Mouse (Mus musculus): ENCODE results near the gene Gm11060. TPM values are rescaled to one million over a fixed set of nuclear protein-coding genes. Genes with fewer than 3 reads are reported as not detected.

The Gm11060 gene
- total and polyA plus RNA-seq, 3 experiments: not detected

GRCm38 (mm10) chr2:105089083-105089482, 2.7 kb upstream of the Gm11060 start:
- in situ Hi-C loops (cut with MboI; ENCODE audit: low pct_ligation_motif_present, low pct_unique_long_range_greater_than_20kb, low sequenced_read_pairs): no loop called here

GRCm38 (mm10) chr2:105089581-105090508, 2.0 kb upstream of the Gm11060 start:
- Histone ChIP-seq H3K4me1 (ENCODE audit: control insufficient read depth in 1 of 2, insufficient read depth in 2 of 2) (no peaks in the 10 kb centered on the region), H3K4me3 (replicated peaks in 1 of 3; ENCODE audit: low read depth in 2 of 3, low read length in 2 of 3, poor library complexity in 1 of 3) (no peak overlapping the region), H3K79me2 (replicated peaks; ENCODE audit: control insufficient read depth, extremely low read depth, insufficient read depth, poor library complexity, severe bottlenecking) (no peaks in the 10 kb centered on the region), H3K9ac (ENCODE audit: insufficient read depth, low read depth) (no peak overlapping the region), H3K9me3 (replicated peaks; ENCODE audit: low read length) (no peaks in the 10 kb centered on the region), H3K27me3 (replicated peaks) (no peaks in the 10 kb centered on the region), H3K36me3 (replicated peaks in 1 of 2; ENCODE audit: control insufficient read depth in 1 of 2, insufficient read depth in 1 of 2, low read length in 1 of 2) (no peaks in the 10 kb centered on the region), H3K4me2 (ENCODE audit: insufficient read depth, low read depth, poor library complexity, severe bottlenecking) (no peak overlapping the region), H3K27ac (ENCODE audit: insufficient read depth, low read depth) (no peak overlapping the region)
- dilution Hi-C loops (cut with MboI; ENCODE audit: extremely low pct_ligation_motif_present, extremely low pct_unique_long_range_greater_than_20kb, low sequenced_read_pairs): no loop called here
- DNase-seq (ENCODE audit: extremely low read depth): no peak
- TF ChIP-seq MEF2A (IDR thresholded peaks at IDR 0.05; ENCODE audit: borderline replicate concordance, low read depth, low read length) (no peak), MAX (IDR thresholded peaks at IDR 0.05; ENCODE audit: low read length) (no peak), BHLHE40 (IDR thresholded peaks at IDR 0.05; ENCODE audit: low read depth, low read length) (no peak), PAX5 (IDR thresholded peaks at IDR 0.05; ENCODE audit: low read length) (no peak), SMC3 (IDR thresholded peaks at IDR 0.05; ENCODE audit: low read depth, low read length) (no peak), TCF12 (IDR thresholded peaks at IDR 0.05; ENCODE audit: low read depth, low read length) (no peak), JUND (conservative IDR thresholded peaks at IDR 0.05; ENCODE audit: low read depth, low read length) (no peak), ETS1 (conservative IDR thresholded peaks at IDR 0.05; ENCODE audit: low read depth, low read length) (no peak), ZKSCAN1 (IDR thresholded peaks at IDR 0.05; ENCODE audit: borderline replicate concordance, low read depth, low read length) (no peak), GABPA (IDR thresholded peaks at IDR 0.05; ENCODE audit: insufficient replicate concordance, low read depth, low read length) (no peak), E2F4 (IDR thresholded peaks at IDR 0.05; ENCODE audit: insufficient replicate concordance, low read depth, low read length) (no peak), TBP (conservative IDR thresholded peaks at IDR 0.05; ENCODE audit: low read depth, low read length) (no peak), ZNF384 (IDR thresholded peaks at IDR 0.05; ENCODE audit: low read depth, low read length) (no peak), CHD1 (IDR thresholded peaks at IDR 0.05; ENCODE audit: low read depth, low read length) (no peak), JUN (IDR thresholded peaks at IDR 0.05; ENCODE audit: insufficient read depth, low read depth, low read length) (no peak), MAFK (IDR thresholded peaks at IDR 0.05; ENCODE audit: insufficient replicate concordance, low read length) (no peak)
- in situ Hi-C loops (cut with MboI; ENCODE audit: low pct_ligation_motif_present, low pct_unique_long_range_greater_than_20kb, low sequenced_read_pairs): no loop called here

More at GRCm38 (mm10) chr2:105089083-105089482, 2.7 kb upstream of the Gm11060 start:
- no peaks in the 10 kb centered on the region for H3K36me3 ChIP-seq (replicated peaks in 1 of 2; ENCODE audit: control insufficient read depth in 1 of 2, insufficient read depth in 1 of 2, low read length in 1 of 2)
- dilution Hi-C loops (cut with MboI; ENCODE audit: extremely low pct_ligation_motif_present, extremely low pct_unique_long_range_greater_than_20kb, low sequenced_read_pairs): no loop called here
- no peaks in the 10 kb centered on the region for H3K27me3 ChIP-seq (replicated peaks)
- no peaks in the 10 kb centered on the region for H3K79me2 ChIP-seq (replicated peaks; ENCODE audit: control insufficient read depth, extremely low read depth, insufficient read depth, poor library complexity, severe bottlenecking)
- no peak overlapping the region for H3K4me3 ChIP-seq (replicated peaks in 1 of 3; ENCODE audit: low read depth in 2 of 3, low read length in 2 of 3, poor library complexity in 1 of 3)
- H3K9me3 ChIP-seq (replicated peaks; ENCODE audit: low read length): no peaks in the 10 kb centered on the region
- H3K4me1 ChIP-seq (ENCODE audit: control insufficient read depth in 1 of 2, insufficient read depth in 2 of 2): no peaks in the 10 kb centered on the region
- DNase-seq (ENCODE audit: extremely low read depth): no peak
- no peak overlapping the region for H3K27ac ChIP-seq (ENCODE audit: insufficient read depth, low read depth)
- H3K4me2 ChIP-seq (ENCODE audit: insufficient read depth, low read depth, poor library complexity, severe bottlenecking): no peak overlapping the region
- no peak for TF ChIP-seq TCF12 (IDR thresholded peaks at IDR 0.05; ENCODE audit: low read depth, low read length)
- no peak for TF ChIP-seq E2F4 (IDR thresholded peaks at IDR 0.05; ENCODE audit: insufficient replicate concordance, low read depth, low read length)
- TF ChIP-seq NELFE (IDR thresholded peaks at IDR 0.05; ENCODE audit: low read depth, low read length): no peak
- no peak for TF ChIP-seq POLR2AphosphoS2 (IDR thresholded peaks at IDR 0.05; ENCODE audit: low read depth, low read length)
- TF ChIP-seq HCFC1 (IDR thresholded peaks at IDR 0.05; ENCODE audit: low read depth, low read length): no peak
- no peak for TF ChIP-seq UBTF (IDR thresholded peaks at IDR 0.05; ENCODE audit: low read depth, low read length)
- no peak for TF ChIP-seq BHLHE40 (IDR thresholded peaks at IDR 0.05; ENCODE audit: low read depth, low read length)
- TF ChIP-seq RAD21 (IDR thresholded peaks at IDR 0.05; ENCODE audit: low read depth, low read length): no peak
- no peak for TF ChIP-seq NRF1 (IDR thresholded peaks at IDR 0.05; ENCODE audit: low read depth, low read length)
- TF ChIP-seq CTCF (conservative IDR thresholded peaks at IDR 0.05 in 1 of 2, IDR thresholded peaks at IDR 0.05 in 1 of 2; ENCODE audit: low read depth in 2 of 2, low read length in 2 of 2): no peak
- no peak for TF ChIP-seq TBP (conservative IDR thresholded peaks at IDR 0.05; ENCODE audit: low read depth, low read length)
- TF ChIP-seq MAZ (IDR thresholded peaks at IDR 0.05; ENCODE audit: low read depth, low read length): no peak
- no peak for TF ChIP-seq USF1 (IDR thresholded peaks at IDR 0.05; ENCODE audit: low read depth, low read length)
- no peak for TF ChIP-seq GABPA (IDR thresholded peaks at IDR 0.05; ENCODE audit: insufficient replicate concordance, low read depth, low read length)
- no peak for TF ChIP-seq EP300 (IDR thresholded peaks at IDR 0.05; ENCODE audit: low read length)
- TF ChIP-seq SIN3A (IDR thresholded peaks at IDR 0.05; ENCODE audit: low read length): no peak
- TF ChIP-seq ZMIZ1 (IDR thresholded peaks at IDR 0.05; ENCODE audit: low read depth, low read length): no peak
- TF ChIP-seq PAX5 (IDR thresholded peaks at IDR 0.05; ENCODE audit: low read length): no peak
- no peak for TF ChIP-seq CHD2 (IDR thresholded peaks at IDR 0.05; ENCODE audit: low read length)
- H3K9ac ChIP-seq (ENCODE audit: insufficient read depth, low read depth): no peak overlapping the region

Data from CH12.LX (cell line).